Mouse (Mus musculus) lung, embryonic 14.5 days (tissue): ENCODE data around the gene Pfkm. TPM values are rescaled to one million over a fixed set of nuclear protein-coding genes. Genes with fewer than 3 reads are reported as not detected.

ENCODE experiments used
- ATAC-seq: fragments of 200-750 bp; cut with Nextera tagmentation; 2 replicates; pipeline ENCODE4 v1.8.0; 2017; ENCODE audit warnings: mild to moderate bottlenecking, moderate TSS enrichment, moderate library complexity; ENCODE audit not compliant: insufficient read depth
- DNase-seq: peaks from one replicate; pipeline ENCODE4 v3.0.0-alpha.2; 2015
- H3K27ac ChIP-seq: fragments of 300-500 bp; sonication (generic); 2 replicates; pipeline ENCODE4 v1.5.1; 2014; ENCODE audit warnings: low read depth, mild to moderate bottlenecking, moderate library complexity
- H3K27me3 ChIP-seq: fragments of 300-500 bp; sonication (generic); 2 replicates; pipeline ENCODE4 v1.6.1; 2014; ENCODE audit warnings: low read length, control low read depth; ENCODE audit not compliant: insufficient read depth
- H3K36me3 ChIP-seq: fragments of 300-500 bp; sonication (generic); 2 replicates; pipeline ENCODE4 v1.6.1; 2014; ENCODE audit warnings: control low read depth; ENCODE audit not compliant: insufficient read depth
- H3K4me1 ChIP-seq: fragments of 300-500 bp; sonication (generic); 2 replicates; pipeline ENCODE4 v1.6.1; 2014; ENCODE audit warnings: antibody characterized with exemption, control low read depth; ENCODE audit not compliant: insufficient read depth
- H3K4me2 ChIP-seq: fragments of 300-500 bp; sonication (generic); 2 replicates; pipeline ENCODE4 v1.6.1; 2014; ENCODE audit warnings: mild to moderate bottlenecking
- H3K4me3 ChIP-seq: fragments of 300-500 bp; sonication (generic); 2 replicates; pipeline ENCODE4 v1.5.1; 2014; ENCODE audit warnings: low read depth, low read length
- H3K9ac ChIP-seq: fragments of 300-500 bp; sonication (generic); 2 replicates; pipeline ENCODE4 v1.6.1; 2014
- H3K9me3 ChIP-seq: fragments of 300-500 bp; sonication (generic); 2 replicates; pipeline ENCODE4 v1.6.1; 2016; ENCODE audit warnings: low read depth, low read length, control low read depth
- CTCF ChIP-seq: IDR thresholded peaks from 2 replicates; pipeline ENCODE4 v1.5.1; 2016; ENCODE audit warnings: antibody characterized with exemption, low read depth
- WGBS: fragments of 180-500 bp; shearing (Covaris S2); extraction: QIAGEN DNeasy Blood & Tissue Kit; methylation state at CpG from one replicate; pipeline ENCODE4 v1.1.7; 2014; 5-methylcytosine and 5-hydroxymethylcytosine counted together
- polyA plus RNA-seq: library from polyadenylated mRNA; unstranded; fragments of >200 nt; fragmentation: Nextera tagmentation; extraction: Ambion mirVana; gene quantifications from 2 replicates; pipeline ENCODE4 v1.2.1, GENCODE M21; 2014

Gene Pfkm
- polyA plus RNA-seq, 1 experiment from 2014 or later, result 26.2 TPM

GRCm38 (mm10) chr15:98152916-98153315, 60.5 kb downstream of the Pfkm start:
- H3K27me3 ChIP-seq, result no peaks in the 10 kb centered on the region
- WGBS, result 48% methylated on average over 7 of the region's 7 CpGs
- H3K36me3 ChIP-seq, result no peaks in the 10 kb centered on the region
- TF ChIP-seq CTCF, result no peak
- peak; percentile 42 for DNase-seq
- H3K4me3 ChIP-seq, result no peak overlapping the region
- no peak overlapping the region for H3K4me2 ChIP-seq
- ATAC-seq, result no peak
- no peaks in the 10 kb centered on the region for H3K4me1 ChIP-seq
- no peak overlapping the region for H3K9ac ChIP-seq
- H3K9me3 ChIP-seq, result no peaks in the 10 kb centered on the region
- H3K27ac ChIP-seq, result no peak overlapping the region

GRCm38 (mm10) chr15:98153625-98154024, 61.2 kb downstream of the Pfkm start:
- Histone ChIP-seq H3K4me3 (no peak overlapping the region), H3K9me3 (no peaks in the 10 kb centered on the region), H3K27ac (no peak overlapping the region), H3K4me1 (no peaks in the 10 kb centered on the region), H3K4me2 (no peak overlapping the region), H3K36me3 (no peaks in the 10 kb centered on the region), H3K9ac (no peak overlapping the region), H3K27me3 (no peaks in the 10 kb centered on the region)
- WGBS, result 34% methylated on average over 3 of the region's 3 CpGs
- DNase-seq (peak; percentile 87), ATAC-seq (no peak)
- peak; percentile 66 for TF ChIP-seq CTCF

- Histone ChIP-seq H3K4me3 (no peak overlapping the region), H3K27me3 (no peaks in the 10 kb centered on the region), H3K9me3 (no peaks in the 10 kb centered on the region), H3K36me3 (no peaks in the 10 kb centered on the region), H3K27ac (no peak overlapping the region), H3K4me1 (no peaks in the 10 kb centered on the region), H3K4me2 (no peak overlapping the region), H3K9ac (no peak overlapping the region)
- ATAC-seq (no peak), DNase-seq (no peak)
- TF ChIP-seq CTCF, result no peak
- WGBS, result 55% methylated on average over 4 of the region's 4 CpGs
Observed at GRCm38 (mm10) chr15:98154146-98154545, 61.8 kb downstream of the Pfkm start.

- H3K27ac ChIP-seq, result no peak overlapping the region
- H3K36me3 ChIP-seq, result no peaks in the 10 kb centered on the region
- H3K9ac ChIP-seq, result no peak overlapping the region
- no peak overlapping the region for H3K4me2 ChIP-seq
- no peaks in the 10 kb centered on the region for H3K9me3 ChIP-seq
- no peak for TF ChIP-seq CTCF
- no peaks in the 10 kb centered on the region for H3K27me3 ChIP-seq
- no peaks in the 10 kb centered on the region for H3K4me1 ChIP-seq
- DNase-seq (no peak), ATAC-seq (no peak)
- WGBS, result 71% methylated on average over 3 of the region's 3 CpGs
- H3K4me3 ChIP-seq, result no peak overlapping the region
Observed at GRCm38 (mm10) chr15:98154631-98155030, 62.2 kb downstream of the Pfkm start.

- H3K4me1 ChIP-seq, result no peaks in the 10 kb centered on the region
- H3K4me2 ChIP-seq, result no peak overlapping the region
- 84% methylated on average over 5 of the region's 5 CpGs for WGBS
- no peak overlapping the region for H3K4me3 ChIP-seq
- TF ChIP-seq CTCF, result no peak
- H3K36me3 ChIP-seq, result no peaks in the 10 kb centered on the region
- H3K27ac ChIP-seq, result no peak overlapping the region
- no peak overlapping the region for H3K9ac ChIP-seq
- ATAC-seq, result no peak
- H3K27me3 ChIP-seq, result no peaks in the 10 kb centered on the region
- H3K9me3 ChIP-seq, result no peaks in the 10 kb centered on the region
- DNase-seq, result no peak
Observed at GRCm38 (mm10) chr15:98155272-98155671, 62.9 kb downstream of the Pfkm start.

- 60% methylated on average over 4 of the region's 4 CpGs for WGBS
- no peaks in the 10 kb centered on the region for H3K9me3 ChIP-seq
- no peaks in the 10 kb centered on the region for H3K36me3 ChIP-seq
- no peak overlapping the region for H3K9ac ChIP-seq
- DNase-seq (no peak), ATAC-seq (no peak)
- H3K27ac ChIP-seq, result no peak overlapping the region
- H3K27me3 ChIP-seq, result no peaks in the 10 kb centered on the region
- no peaks in the 10 kb centered on the region for H3K4me1 ChIP-seq
- TF ChIP-seq CTCF, result no peak
- no peak overlapping the region for H3K4me2 ChIP-seq
- H3K4me3 ChIP-seq, result no peak overlapping the region
Observed at GRCm38 (mm10) chr15:98155944-98156343, 63.6 kb downstream of the Pfkm start.

GRCm38 (mm10) chr15:98157253-98157652, 64.9 kb downstream of the Pfkm start:
- 54% methylated on average over 1 of the region's 1 CpGs for WGBS
- ATAC-seq (no peak), DNase-seq (no peak)
- Histone ChIP-seq H3K27ac (no peak overlapping the region), H3K4me1 (no peaks in the 10 kb centered on the region), H3K9ac (no peak overlapping the region), H3K27me3 (no peaks in the 10 kb centered on the region), H3K36me3 (no peaks in the 10 kb centered on the region), H3K4me2 (no peak overlapping the region), H3K9me3 (no peaks in the 10 kb centered on the region), H3K4me3 (no peak overlapping the region)
- TF ChIP-seq CTCF, result no peak
